Mouse (Mus musculus): ENCODE results near the gene Itprid2.

- TF ChIP-seq CTCF (IDR thresholded peaks at IDR 0.05; ENCODE audit: low read depth) = no peak
- no peak for TF ChIP-seq EP300 (IDR thresholded peaks at IDR 0.05; ENCODE audit: low read depth)
Observed at GRCm38 (mm10) chr2:79647094-79647493, 11.9 kb downstream of the Itprid2 start.

Data from liver, embryonic 14.5 days (tissue).